Comparison of ENCODE assay signal across 10 mouse cellular contexts in the genomic region with DNA sequence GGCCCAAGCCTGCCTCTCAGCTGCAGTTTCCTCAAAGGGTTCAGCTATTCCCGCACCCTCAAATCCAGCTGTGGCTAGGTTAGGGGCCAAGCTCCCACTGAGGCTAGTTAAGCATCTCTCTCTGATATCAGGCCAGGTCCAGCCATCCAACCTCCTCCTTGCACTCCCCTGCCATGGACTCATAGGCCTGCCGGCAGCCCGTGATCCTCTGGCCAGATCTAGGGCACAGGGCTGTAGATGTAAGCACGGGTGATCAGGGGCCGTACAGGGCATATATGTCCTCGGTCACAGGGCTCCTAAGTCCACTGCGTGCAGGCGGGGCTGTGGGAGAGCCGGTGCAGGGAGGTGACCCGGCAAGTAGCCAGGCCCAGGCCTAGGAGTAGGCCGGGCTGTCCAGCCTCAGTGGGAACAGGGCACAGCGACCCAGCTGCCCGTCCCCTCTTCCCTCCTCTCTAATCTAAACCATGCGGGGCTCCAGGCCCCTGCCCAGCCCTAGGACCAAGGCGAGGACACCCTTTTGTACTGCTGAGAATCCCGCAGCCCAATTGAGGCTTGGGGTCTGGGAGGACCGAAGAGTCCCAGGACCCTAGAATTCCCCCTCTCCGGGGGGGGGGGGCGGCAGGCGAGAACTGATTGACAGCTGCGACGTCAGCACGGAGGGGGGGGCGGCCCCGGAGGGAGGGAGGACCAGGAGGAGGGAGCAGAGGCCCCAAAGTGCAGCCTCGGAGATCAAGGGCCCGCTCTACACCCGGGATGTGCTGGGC. TPM values are rescaled to one million over a fixed set of nuclear protein-coding genes. Genes with fewer than 3 reads are reported as not detected.
DNase-seq lines count a peak whose midpoint lies in the region; ATAC-seq and TF ChIP-seq lines count a peak whose summit lies in the region.
"Had no signal": no experiment of that assay in that cellular context is flagged by ENCODE, and none has a peak within 500 bp of the region (broad histone marks: within the 10 kb centered on the region; RNA-seq: fewer than 3 reads in every experiment).

A gene (plus strand): TSS at position 758 of the 764 bp plus-strand sequence.

- H3K9me3 ChIP-seq in forebrain, embryonic 12.5 days: no peaks in the 10 kb centered on the region
- H3K9me3 ChIP-seq in forebrain, embryonic 13.5 days (replicated peaks): no peaks in the 10 kb centered on the region
- H3K9me3 ChIP-seq in midbrain, embryonic 12.5 days: no peaks in the 10 kb centered on the region
- no peaks in the 10 kb centered on the region for H3K9me3 ChIP-seq in midbrain, postnatal 0 days (ENCODE audit: low read length)

- WGBS in forebrain, embryonic 12.5 days: 8% methylated on average over 22 of the region's 28 CpGs
- 10% methylated on average over 19 of the region's 28 CpGs for whole genome bisulfite sequencing in forebrain, embryonic 13.5 days
- WGBS in midbrain, embryonic 12.5 days: 8% methylated on average over 21 of the region's 28 CpGs
- 15% methylated on average over 26 of the region's 28 CpGs for WGBS in midbrain, postnatal 0 days

- peaks cover 88% of the 10 kb centered on the region for H3K27me3 ChIP-seq in forebrain, embryonic 12.5 days
- peaks cover 89% of the 10 kb centered on the region for H3K27me3 ChIP-seq in forebrain, embryonic 13.5 days
- H3K27me3 ChIP-seq in midbrain, embryonic 12.5 days: peaks cover 85% of the 10 kb centered on the region
- peaks cover 52% of the 10 kb centered on the region for H3K27me3 ChIP-seq in midbrain, postnatal 0 days (ENCODE audit: insufficient read depth, low read length)

- H3K9ac ChIP-seq in forebrain, embryonic 12.5 days: no peak within 1 kb of the TSS
- no peak within 1 kb of the TSS for H3K9ac ChIP-seq in forebrain, embryonic 13.5 days
- H3K9ac ChIP-seq in midbrain, embryonic 12.5 days (replicated peaks): no peak within 1 kb of the TSS
- no peak within 1 kb of the TSS for H3K9ac ChIP-seq in midbrain, postnatal 0 days (replicated peaks; ENCODE audit: low read length, poor library complexity, severe bottlenecking)

- H3K4me2 ChIP-seq in forebrain, embryonic 12.5 days: peak within 1 kb of the TSS; percentile 19; the same call in 1 of the 2 replicates
- H3K4me2 ChIP-seq in forebrain, embryonic 13.5 days: no peak within 1 kb of the TSS
- H3K4me2 ChIP-seq in midbrain, embryonic 12.5 days (replicated peaks): peak within 1 kb of the TSS; percentile 22; the same call in 1 of the 2 replicates
- H3K4me2 ChIP-seq in midbrain, postnatal 0 days (ENCODE audit: low read depth, low read length, poor library complexity, severe bottlenecking): no peak within 1 kb of the TSS

- no peak for DNase-seq in midbrain, postnatal 0 days (ENCODE audit: low spot score)
- peak; percentile 46 to 55 for DNase-seq in gastrocnemius, postnatal 4 days (ENCODE audit: low spot score in 2 of 2)
- DNase-seq in lung, postnatal 36 days: peak; percentile 59
- no peak for DNase-seq in thymus, postnatal 0 days (ENCODE audit: low spot score)
- no peak for DNase-seq in Muller cell, postnatal 12 days (ENCODE audit: inconsistent ontology term)

- no peak for ATAC-seq in forebrain, embryonic 12.5 days (ENCODE audit: low FRiP score)
- no peak for ATAC-seq in forebrain, embryonic 13.5 days
- peak; percentile 23 for ATAC-seq in midbrain, embryonic 12.5 days (ENCODE audit: low FRiP score, low read depth)
- ATAC-seq in midbrain, postnatal 0 days (ENCODE audit: low FRiP score): no peak

- peaks cover 20% of the 10 kb centered on the region for H3K4me1 ChIP-seq in forebrain, embryonic 12.5 days
- peaks cover 4% of the 10 kb centered on the region; the same call in 1 of the 2 replicates for H3K4me1 ChIP-seq in forebrain, embryonic 13.5 days
- H3K4me1 ChIP-seq in midbrain, embryonic 12.5 days: peaks cover 23% of the 10 kb centered on the region
- H3K4me1 ChIP-seq in midbrain, postnatal 0 days (ENCODE audit: insufficient read depth, low read length): 0 out of 2 replicates have a peak, but pooled peaks cover 2% of the 10 kb centered on the region

- no peak for TF ChIP-seq CTCF in midbrain, postnatal 0 days (IDR thresholded peaks at IDR 0.05)

- H3K36me3 ChIP-seq in forebrain, embryonic 12.5 days (replicated peaks): no peaks in the 10 kb centered on the region
- H3K36me3 ChIP-seq in forebrain, embryonic 13.5 days (ENCODE audit: poor library complexity, severe bottlenecking): no peaks in the 10 kb centered on the region
- H3K36me3 ChIP-seq in midbrain, embryonic 12.5 days: no peaks in the 10 kb centered on the region
- no peaks in the 10 kb centered on the region for H3K36me3 ChIP-seq in midbrain, postnatal 0 days (ENCODE audit: insufficient read depth, low read length)

- H3K4me3 ChIP-seq in forebrain, embryonic 12.5 days (replicated peaks): peak within 1 kb of the TSS; percentile 3; the same call in 1 of the 2 replicates
- no peak within 1 kb of the TSS for H3K4me3 ChIP-seq in forebrain, embryonic 13.5 days
- peak within 1 kb of the TSS; percentile 17; the same call in 1 of the 2 replicates for H3K4me3 ChIP-seq in midbrain, embryonic 12.5 days
- H3K4me3 ChIP-seq in midbrain, postnatal 0 days (ENCODE audit: low read depth, low read length): no peak within 1 kb of the TSS

- no peak within 1 kb of the TSS for H3K27ac ChIP-seq in forebrain, embryonic 12.5 days
- H3K27ac ChIP-seq in forebrain, embryonic 13.5 days: no peak within 1 kb of the TSS
- H3K27ac ChIP-seq in midbrain, embryonic 12.5 days (replicated peaks): no peak within 1 kb of the TSS
- no peak within 1 kb of the TSS for H3K27ac ChIP-seq in midbrain, postnatal 0 days (ENCODE audit: low read depth, low read length)

RNA-seq across cellular contexts. Expression of the gene that starts here (rescaled TPM):
- polyA plus RNA-seq in forebrain, embryonic 12.5 days (2016; fragmentation: Nextera tagmentation; extraction: Ambion mirVana): 0.23 and 0.42 TPM in 2 replicates
- polyA plus RNA-seq in forebrain, embryonic 13.5 days (2015; fragmentation: Nextera tagmentation; extraction: Ambion mirVana): 0.06 and 0.26 TPM in 2 replicates
- 0.12 and 0.19 TPM in 2 replicates for polyA plus RNA-seq in midbrain, embryonic 12.5 days (2016; fragmentation: Nextera tagmentation; extraction: Ambion mirVana)
- 0.05 and 0.27 TPM in 2 replicates for total RNA-seq in midbrain, postnatal 0 days (2014; rRNA removed)
- polyA plus RNA-seq in midbrain, postnatal 0 days (2015; fragmentation: Nextera tagmentation; extraction: Ambion mirVana): 0.20 and 0.37 TPM in 2 replicates
- total RNA-seq in gastrocnemius, postnatal 4 days (2021): 1 to 10 TPM; 5.8 to 6.2 TPM
- polyA plus RNA-seq in thymus, postnatal 0 days (2015; fragmentation: Nextera tagmentation; extraction: Ambion mirVana): 0.04 TPM in 1 of 2 replicates, not detected in the other
- total RNA-seq: megakaryocyte-erythroid progenitor cell, adult 5-6 weeks had no signal
- polyA plus RNA-seq: kidney, embryonic 14.5 days had no signal

Comparison
In these comparisons a context has a peak if more than half of its experiments do, and no peak if none do; other contexts are left out.
1. Peak in ATAC-seq, H3K4me3 ChIP-seq and H3K4me2 ChIP-seq in midbrain, embryonic 12.5 days; RNA of the gene not detected or under 1 TPM.
2. DNase-seq: peak in gastrocnemius, postnatal 4 days (2 of 2) and lung, postnatal 36 days (single experiment); none in midbrain, postnatal 0 days (single experiment), thymus, postnatal 0 days (single experiment) and Muller cell, postnatal 12 days (single experiment).